Mouse (Mus musculus) liver, embryonic 15.5 days (tissue): ENCODE results near the gene Gm49373. TPM values are rescaled to one million over a fixed set of nuclear protein-coding genes. Genes with fewer than 3 reads are reported as not detected.

Experiments
- ATAC-seq: fragments of 200-750 bp; cut with Nextera tagmentation; 2 replicates; pipeline ENCODE4 v1.8.0; 2017; ENCODE audit warnings: moderate number of reproducible peaks, mild to moderate bottlenecking, moderate library complexity; ENCODE audit not compliant: insufficient read depth
- H3K27ac ChIP-seq: fragments of 300-500 bp; sonication (generic); replicated peaks from 2 replicates; pipeline ENCODE4 v1.5.1; 2015; ENCODE audit warnings: mild to moderate bottlenecking, inconsistent platforms
- H3K27me3 ChIP-seq: fragments of 300-500 bp; sonication (generic); 2 replicates; pipeline ENCODE4 v1.6.1; 2015; ENCODE audit warnings: mild to moderate bottlenecking, inconsistent platforms
- H3K36me3 ChIP-seq: fragments of 300-500 bp; sonication (generic); replicated peaks from 2 replicates; pipeline ENCODE4 v1.6.1; 2015; ENCODE audit warnings: moderate library complexity, mild to moderate bottlenecking, inconsistent platforms
- H3K4me1 ChIP-seq: fragments of 300-500 bp; sonication (generic); replicated peaks from 2 replicates; pipeline ENCODE4 v1.6.1; 2015; ENCODE audit warnings: inconsistent platforms
- H3K4me2 ChIP-seq: fragments of 300-500 bp; sonication (generic); 2 replicates; pipeline ENCODE4 v1.6.1; 2015; ENCODE audit warnings: moderate library complexity, mild to moderate bottlenecking, inconsistent platforms
- H3K4me3 ChIP-seq: fragments of 300-500 bp; sonication (generic); replicated peaks from 2 replicates; pipeline ENCODE4 v1.5.1; 2015; ENCODE audit warnings: mild to moderate bottlenecking, inconsistent platforms
- H3K9ac ChIP-seq: fragments of 300-500 bp; sonication (generic); 2 replicates; pipeline ENCODE4 v1.6.1; 2015; ENCODE audit warnings: moderate library complexity, mild to moderate bottlenecking, inconsistent platforms
- H3K9me3 ChIP-seq: fragments of 300-500 bp; sonication (generic); replicated peaks from 2 replicates; pipeline ENCODE4 v1.6.1; 2016; ENCODE audit warnings: inconsistent platforms
- WGBS: fragments of 180-500 bp; shearing (Covaris S2); methylation state at CpG from one replicate; pipeline ENCODE4 v1.1.7; 2015; ENCODE audit warnings: mixed read lengths; ENCODE audit not compliant: insufficient replicate concordance; 5-methylcytosine and 5-hydroxymethylcytosine counted together
- polyA plus RNA-seq: library from polyadenylated mRNA; unstranded; fragments of >200 nt; fragmentation: Nextera tagmentation; extraction: Ambion mirVana; gene quantifications from 2 replicates; pipeline ENCODE4 v1.2.1, GENCODE M21; 2015

Gene Gm49373
- polyA plus RNA-seq, 1 experiment from 2014 or later = 0.18 TPM

DNA sequence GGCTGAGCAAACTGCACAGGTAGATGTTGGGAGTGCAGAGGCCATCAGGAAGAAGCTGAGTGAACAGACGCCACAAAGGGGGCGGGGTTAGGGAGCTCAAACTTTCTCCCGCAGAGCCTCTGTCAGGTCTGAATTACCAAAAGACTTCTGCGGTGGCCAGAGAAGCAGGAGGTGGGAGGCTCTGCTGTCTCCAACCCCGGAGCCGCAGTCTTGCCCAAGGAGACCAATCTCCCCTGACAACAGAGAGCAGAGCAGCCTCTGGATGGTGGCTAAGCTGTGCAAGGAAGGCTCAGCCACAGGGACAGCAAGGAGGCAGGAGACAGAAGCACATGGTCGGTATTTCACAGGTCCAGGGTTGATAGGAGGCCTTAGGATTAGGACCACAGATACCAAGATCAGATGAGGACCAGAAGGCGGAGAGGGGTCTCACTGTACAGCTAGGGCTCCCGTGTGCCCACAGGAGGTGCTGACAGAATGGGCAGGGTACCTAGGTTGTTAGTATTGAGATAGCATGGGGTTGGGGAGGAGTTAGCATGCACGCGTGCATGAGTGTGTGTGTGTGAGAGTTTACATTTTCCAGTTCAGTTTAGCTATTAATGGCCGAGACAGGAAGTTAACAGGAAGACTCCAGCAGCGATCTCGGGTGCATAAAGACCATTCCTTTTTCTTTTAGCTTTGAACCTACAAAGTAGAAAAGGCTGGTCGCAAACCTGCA is 27.7 kb upstream of the Gm49373 start:
- peaks cover 50% of the 10 kb centered on the region for H3K4me1 ChIP-seq
- WGBS = 15% methylated on average over 15 of the region's 15 CpGs
- 0 out of 2 replicates have a peak overlapping the region, but pooled peaks have one; percentile 0 for H3K9ac ChIP-seq
- H3K27ac ChIP-seq = no peak overlapping the region
- peak overlapping the region; percentile 46 for H3K4me2 ChIP-seq
- no peak overlapping the region for H3K4me3 ChIP-seq
- H3K9me3 ChIP-seq = no peaks in the 10 kb centered on the region
- ATAC-seq = peak; percentile 31; the same call in 1 of the 2 replicates
- no peaks in the 10 kb centered on the region for H3K36me3 ChIP-seq
- H3K27me3 ChIP-seq = no peaks in the 10 kb centered on the region

DNA sequence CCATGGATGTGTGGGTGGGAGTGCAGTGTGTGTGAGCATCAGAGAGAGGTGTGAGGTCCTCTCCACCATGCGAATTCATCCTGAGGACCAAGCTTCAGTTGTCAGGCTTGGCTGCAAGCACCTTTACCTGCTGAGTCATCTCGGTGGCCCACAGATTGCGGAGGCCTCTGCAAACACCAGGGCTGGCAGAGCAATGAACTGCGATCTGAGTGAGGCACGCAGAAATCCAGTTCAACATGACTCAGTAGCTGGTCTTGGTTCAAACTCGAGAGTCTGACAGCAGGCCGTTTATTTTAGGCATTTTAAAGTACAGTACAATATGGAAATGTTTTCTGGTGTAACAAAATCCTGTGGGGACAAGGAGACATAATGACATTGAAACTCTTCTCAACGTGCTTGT is 24.9 kb upstream of the Gm49373 start:
- Histone ChIP-seq H3K9me3 (no peaks in the 10 kb centered on the region), H3K4me3 (no peak overlapping the region), H3K27me3 (no peaks in the 10 kb centered on the region), H3K4me1 (peaks cover 36% of the 10 kb centered on the region), H3K9ac (no peak overlapping the region), H3K27ac (no peak overlapping the region), H3K36me3 (no peaks in the 10 kb centered on the region), H3K4me2 (no peak overlapping the region)
- 0 out of 2 replicates have a peak, but pooled peaks have one; percentile 29 for ATAC-seq
- 46% methylated on average over 8 of the region's 8 CpGs for WGBS

DNA sequence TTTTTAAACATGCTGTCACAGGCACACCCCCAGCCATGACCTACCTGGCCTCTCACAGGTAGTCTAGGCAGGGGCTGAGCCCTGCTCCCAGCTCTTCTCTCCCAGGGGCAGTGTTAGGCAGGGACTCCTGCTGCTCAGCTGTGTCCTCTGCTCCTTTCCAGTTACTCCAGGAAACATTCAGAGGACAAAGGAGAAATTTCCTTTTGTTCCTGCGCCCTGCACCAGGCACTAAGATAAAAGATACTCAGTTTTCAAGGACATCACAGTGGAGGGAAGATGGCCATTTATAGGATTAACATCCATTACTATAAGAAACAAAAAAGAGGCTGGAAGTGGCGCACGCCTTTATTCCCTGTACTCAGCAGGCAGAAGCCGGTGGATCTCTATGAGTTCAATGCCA is 23.1 kb upstream of the Gm49373 start:
- Histone ChIP-seq H3K36me3 (no peaks in the 10 kb centered on the region), H3K27ac (no peak overlapping the region), H3K4me2 (no peak overlapping the region), H3K9ac (no peak overlapping the region), H3K4me1 (peaks cover 44% of the 10 kb centered on the region), H3K4me3 (no peak overlapping the region), H3K27me3 (no peaks in the 10 kb centered on the region), H3K9me3 (no peaks in the 10 kb centered on the region)
- WGBS = 80% methylated on average over 4 of the region's 4 CpGs
- no peak for ATAC-seq

DNA sequence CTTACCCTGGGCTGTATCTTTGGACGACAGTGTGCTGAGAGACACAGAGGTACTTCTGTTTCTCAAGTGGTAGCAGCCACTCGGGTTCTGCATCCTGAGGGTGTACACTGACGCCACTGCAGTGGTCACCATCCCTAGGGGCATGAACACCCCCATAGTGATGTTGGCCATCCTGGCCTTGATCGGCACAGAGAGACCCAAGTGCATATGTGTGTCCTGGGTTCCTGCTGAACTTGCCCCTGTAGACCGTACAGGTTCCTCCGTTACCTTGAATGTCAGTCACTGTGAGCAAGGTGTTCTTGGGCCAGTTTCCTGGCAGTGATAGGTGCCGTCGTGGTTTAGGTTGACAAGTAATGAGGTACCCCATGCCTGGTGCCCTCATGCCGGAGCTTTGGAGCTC is 20.5 kb upstream of the Gm49373 start:
- 86% methylated on average over 9 of the region's 9 CpGs for WGBS
- Histone ChIP-seq H3K4me2 (no peak overlapping the region), H3K27me3 (no peaks in the 10 kb centered on the region), H3K4me3 (no peak overlapping the region), H3K9ac (no peak overlapping the region), H3K9me3 (no peaks in the 10 kb centered on the region), H3K4me1 (peaks cover 55% of the 10 kb centered on the region), H3K27ac (no peak overlapping the region), H3K36me3 (peaks cover 23% of the 10 kb centered on the region)
- ATAC-seq = no peak

DNA sequence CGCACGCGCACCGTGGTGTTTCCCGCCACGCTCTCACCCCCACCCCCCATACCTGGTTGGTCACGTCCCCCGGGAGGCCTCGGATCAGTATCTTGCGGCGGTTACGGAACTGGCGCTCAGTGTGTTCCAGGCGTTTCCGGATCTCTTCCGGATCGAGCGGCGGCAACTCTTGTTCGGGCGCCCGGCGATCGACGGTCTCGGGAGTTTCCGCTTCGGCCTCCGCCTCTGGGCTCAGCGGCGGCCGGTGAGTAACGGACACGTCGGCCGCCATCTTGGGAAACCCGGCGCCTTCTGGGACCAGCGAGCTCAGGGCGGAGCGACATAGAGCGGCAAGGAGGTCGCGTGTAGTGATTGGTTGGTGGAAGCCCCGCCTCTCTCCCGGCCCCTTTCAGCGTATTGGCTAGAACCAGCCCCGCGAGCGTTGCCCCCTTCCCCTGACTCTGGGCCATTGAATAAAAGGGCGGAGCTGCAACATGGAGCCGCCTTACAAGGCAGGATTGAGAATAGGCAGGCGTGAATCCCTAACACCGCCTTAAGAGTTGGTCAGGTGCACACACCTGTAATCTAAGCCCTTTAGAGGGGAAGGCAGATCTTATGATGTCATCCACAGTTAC is 18.9 kb upstream of the Gm49373 start, which contains the start of the genes Gm38431 and Raver1:
Gm38431 (minus strand) TSS at position 291 of the 614 bp plus-strand sequence.
Raver1 (minus strand) TSS at position 302 of the 614 bp plus-strand sequence.
- peaks cover 39% of the 10 kb centered on the region for H3K36me3 ChIP-seq
- H3K4me3 ChIP-seq = peak within 1 kb of the TSS; percentile 76
- H3K27ac ChIP-seq = peak within 1 kb of the TSS; percentile 84
- peaks cover 48% of the 10 kb centered on the region for H3K4me1 ChIP-seq
- peak within 1 kb of the TSS; percentile 82 for H3K4me2 ChIP-seq
- no peaks in the 10 kb centered on the region for H3K27me3 ChIP-seq
- WGBS = under 1% methylated on average over 54 of the region's 54 CpGs
- no peaks in the 10 kb centered on the region for H3K9me3 ChIP-seq
- ATAC-seq = peak; percentile 98
- peak within 1 kb of the TSS; percentile 66 for H3K9ac ChIP-seq

DNA sequence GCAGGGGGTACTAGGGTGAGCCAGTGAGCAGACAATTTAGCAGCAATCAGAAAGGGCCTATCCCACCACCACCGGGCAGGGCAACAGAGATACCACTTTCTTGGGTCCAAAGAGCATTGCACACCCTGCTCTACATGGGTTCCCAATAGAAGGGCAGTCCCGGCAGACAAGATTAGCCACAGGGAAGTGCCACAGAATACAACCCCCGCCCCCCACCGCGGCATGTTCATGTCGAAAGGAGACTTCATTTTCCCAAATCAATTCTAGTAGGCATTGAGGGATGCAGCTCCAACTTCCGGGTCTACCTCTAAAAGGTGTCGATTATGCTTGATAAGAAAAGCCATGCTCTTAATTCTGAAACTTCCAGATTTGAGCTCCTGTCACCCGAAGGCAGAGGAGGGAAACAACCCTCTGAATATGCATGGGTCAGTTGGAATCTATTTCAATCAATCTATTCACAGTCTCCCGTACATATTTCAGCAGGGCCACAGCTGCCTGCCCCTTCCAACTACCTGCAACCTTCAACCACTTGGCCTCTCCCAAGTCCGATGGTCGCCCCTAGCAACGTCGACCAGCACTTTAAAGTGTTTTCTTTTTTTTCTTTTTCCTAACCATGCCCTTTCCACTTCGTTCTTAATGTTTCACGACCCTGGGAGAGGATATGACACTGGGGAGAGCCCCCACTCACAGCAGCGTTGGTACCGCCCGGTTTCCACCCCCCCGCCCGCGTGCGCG is 18.2 kb upstream of the Gm49373 start:
- peaks cover 46% of the 10 kb centered on the region for H3K36me3 ChIP-seq

DNA sequence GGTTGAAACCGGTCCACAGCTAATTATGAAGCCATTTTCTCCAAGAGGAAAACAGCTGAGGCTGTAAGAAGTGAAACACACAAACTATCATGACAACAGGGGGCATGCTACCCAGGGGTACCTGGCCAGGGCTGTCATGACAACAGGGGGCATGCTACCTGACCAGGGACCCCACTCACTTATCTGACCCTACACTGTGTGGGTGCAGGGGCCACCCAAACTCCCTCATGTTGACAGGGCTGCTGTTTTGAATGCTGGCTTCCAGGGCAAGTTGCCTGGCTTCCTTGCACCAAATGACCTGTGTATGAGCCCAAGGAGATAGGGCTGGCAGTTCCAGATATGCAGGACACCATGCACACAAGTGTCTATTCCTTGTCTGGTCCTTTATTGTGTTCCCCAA is 17.6 kb upstream of the Gm49373 start:
- H3K36me3 ChIP-seq = peaks cover 52% of the 10 kb centered on the region
- H3K9me3 ChIP-seq = no peaks in the 10 kb centered on the region
- ATAC-seq = no peak
- peak overlapping the region; percentile 76 for H3K4me3 ChIP-seq
- peak overlapping the region; percentile 66 for H3K9ac ChIP-seq
- H3K27me3 ChIP-seq = no peaks in the 10 kb centered on the region
- peak overlapping the region; percentile 84; the same call in 1 of the 2 replicates for H3K27ac ChIP-seq
- H3K4me1 ChIP-seq = peaks cover 48% of the 10 kb centered on the region
- WGBS = 94% methylated on average over 1 of the region's 1 CpGs
- peak overlapping the region; percentile 82 for H3K4me2 ChIP-seq

More for the DNA sequence above, 18.2 kb upstream of the Gm49373 start:
- peak overlapping the region; percentile 76 for H3K4me3 ChIP-seq
- H3K4me1 ChIP-seq = peaks cover 48% of the 10 kb centered on the region
- peak overlapping the region; percentile 82 for H3K4me2 ChIP-seq
- H3K9ac ChIP-seq = peak overlapping the region; percentile 66
- WGBS = under 1% methylated on average over 24 of the region's 24 CpGs
- H3K27me3 ChIP-seq = no peaks in the 10 kb centered on the region
- no peaks in the 10 kb centered on the region for H3K9me3 ChIP-seq
- peak; percentile 2; the same call in 1 of the 2 replicates for ATAC-seq
- H3K27ac ChIP-seq = peak overlapping the region; percentile 84

DNA sequence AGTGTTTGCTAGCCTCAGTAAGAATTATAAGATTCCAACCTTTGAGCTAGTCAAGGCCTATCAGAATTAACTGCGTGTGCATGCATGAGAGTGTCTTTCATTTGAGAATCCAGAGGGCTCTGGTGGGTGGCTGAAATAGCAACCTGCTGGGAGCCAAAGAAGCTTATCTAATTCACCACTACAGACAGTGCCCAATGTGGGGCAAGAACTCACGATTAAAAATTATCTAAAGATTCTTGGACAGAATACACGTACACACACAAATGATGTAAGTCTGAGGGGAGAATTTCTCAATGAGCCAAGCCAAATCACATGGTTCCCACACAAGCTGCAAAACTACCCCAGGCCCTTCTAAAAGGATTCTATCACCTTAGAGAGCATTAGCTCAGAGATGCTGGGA is 10.4 kb upstream of the Gm49373 start:
- Histone ChIP-seq H3K36me3 (peaks cover 97% of the 10 kb centered on the region), H3K4me3 (no peak overlapping the region), H3K27ac (no peak overlapping the region), H3K4me2 (no peak overlapping the region), H3K9ac (no peak overlapping the region), H3K9me3 (no peaks in the 10 kb centered on the region), H3K27me3 (no peaks in the 10 kb centered on the region), H3K4me1 (peaks cover 30% of the 10 kb centered on the region)
- WGBS = 50% methylated on average over 3 of the region's 3 CpGs
- ATAC-seq = no peak; the same call in 1 of the 2 replicates

DNA sequence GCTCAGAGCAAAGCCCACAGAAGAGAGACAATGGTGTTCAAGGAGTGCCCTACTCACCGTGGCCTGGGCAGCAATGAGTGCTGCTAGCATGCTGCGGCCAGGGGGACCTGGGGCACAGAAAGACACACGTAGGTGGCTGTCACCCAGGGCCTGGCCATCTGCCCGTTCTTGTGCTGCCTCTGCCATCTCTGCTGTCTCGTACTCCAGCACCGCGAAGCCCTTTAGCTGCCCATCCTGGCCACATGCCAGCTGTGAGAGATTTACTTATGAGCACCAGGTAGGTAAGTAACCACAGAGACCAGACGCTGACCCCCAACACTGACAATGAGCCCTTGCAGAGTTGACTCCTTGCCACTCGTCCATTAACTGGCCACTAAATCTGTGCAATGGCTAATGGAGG is 8.2 kb upstream of the Gm49373 start:
- 81% methylated on average over 9 of the region's 9 CpGs for WGBS
- H3K36me3 ChIP-seq = peaks cover 97% of the 10 kb centered on the region
- H3K27ac ChIP-seq = no peak overlapping the region
- H3K27me3 ChIP-seq = no peaks in the 10 kb centered on the region
- H3K9ac ChIP-seq = no peak overlapping the region
- no peaks in the 10 kb centered on the region for H3K9me3 ChIP-seq
- ATAC-seq = no peak
- H3K4me1 ChIP-seq = peaks cover 22% of the 10 kb centered on the region
- H3K4me3 ChIP-seq = no peak overlapping the region
- H3K4me2 ChIP-seq = no peak overlapping the region

DNA sequence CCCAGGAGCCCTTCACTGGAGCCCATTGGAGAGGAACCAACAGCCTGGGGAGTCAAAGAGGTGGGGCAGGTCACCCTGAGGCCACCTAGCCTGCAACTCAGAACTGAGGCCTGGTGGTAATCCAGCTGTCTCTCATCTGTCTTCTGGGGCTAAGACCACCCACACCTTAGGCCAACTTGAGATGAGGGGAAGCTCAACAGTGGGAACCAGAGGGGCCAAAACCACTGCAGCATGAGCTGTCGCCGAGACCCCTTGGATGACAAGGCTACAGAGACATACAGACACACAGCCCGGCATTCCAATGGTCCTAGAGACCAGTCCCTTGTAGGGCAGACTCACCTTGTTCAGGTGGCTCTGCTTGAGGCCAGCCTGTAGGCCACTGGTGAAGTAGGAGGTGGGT is 2.7 kb upstream of the Gm49373 start:
- no peak for ATAC-seq
- H3K9ac ChIP-seq = no peak overlapping the region
- no peak overlapping the region for H3K27ac ChIP-seq
- H3K4me1 ChIP-seq = peaks cover 33% of the 10 kb centered on the region
- H3K4me3 ChIP-seq = no peak overlapping the region
- H3K27me3 ChIP-seq = no peaks in the 10 kb centered on the region
- H3K4me2 ChIP-seq = no peak overlapping the region
- WGBS = 83% methylated on average over 3 of the region's 3 CpGs
- no peaks in the 10 kb centered on the region for H3K9me3 ChIP-seq
- H3K36me3 ChIP-seq = peaks cover 69% of the 10 kb centered on the region

DNA sequence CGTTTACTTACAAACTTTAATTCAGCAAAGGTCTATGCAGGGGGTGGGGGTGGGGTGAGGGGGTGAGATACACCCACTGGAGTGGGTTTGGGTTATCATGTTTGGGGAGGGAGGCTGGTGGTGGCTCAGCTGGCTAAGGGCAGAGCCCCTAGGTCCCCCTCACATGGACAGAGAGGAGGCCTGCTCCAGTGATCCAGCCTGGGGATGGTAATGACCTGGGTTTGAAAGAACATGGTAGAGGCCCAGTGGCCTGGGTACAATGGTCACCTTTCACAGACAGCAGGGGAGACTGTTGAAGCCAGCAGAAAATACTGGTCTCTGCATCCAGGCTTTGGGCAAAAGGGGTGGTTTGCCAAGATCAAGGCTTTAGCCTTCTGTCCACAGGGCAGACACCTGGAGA is 1.3 kb upstream of the Gm49373 start:
- peaks cover 58% of the 10 kb centered on the region for H3K36me3 ChIP-seq
- no peak for ATAC-seq
- WGBS = 57% methylated on average over 1 of the region's 1 CpGs
- no peak overlapping the region for H3K9ac ChIP-seq
- peak overlapping the region; percentile 96; the same call in 1 of the 2 replicates for H3K4me2 ChIP-seq
- peak overlapping the region; percentile 33; the same call in 1 of the 2 replicates for H3K27ac ChIP-seq
- peaks cover 33% of the 10 kb centered on the region for H3K4me1 ChIP-seq
- H3K27me3 ChIP-seq = no peaks in the 10 kb centered on the region
- no peaks in the 10 kb centered on the region for H3K9me3 ChIP-seq
- no peak overlapping the region for H3K4me3 ChIP-seq
